Mouse (Mus musculus): ENCODE measurements around the gene Fgfr2.

Gene Fgfr2

DNA sequence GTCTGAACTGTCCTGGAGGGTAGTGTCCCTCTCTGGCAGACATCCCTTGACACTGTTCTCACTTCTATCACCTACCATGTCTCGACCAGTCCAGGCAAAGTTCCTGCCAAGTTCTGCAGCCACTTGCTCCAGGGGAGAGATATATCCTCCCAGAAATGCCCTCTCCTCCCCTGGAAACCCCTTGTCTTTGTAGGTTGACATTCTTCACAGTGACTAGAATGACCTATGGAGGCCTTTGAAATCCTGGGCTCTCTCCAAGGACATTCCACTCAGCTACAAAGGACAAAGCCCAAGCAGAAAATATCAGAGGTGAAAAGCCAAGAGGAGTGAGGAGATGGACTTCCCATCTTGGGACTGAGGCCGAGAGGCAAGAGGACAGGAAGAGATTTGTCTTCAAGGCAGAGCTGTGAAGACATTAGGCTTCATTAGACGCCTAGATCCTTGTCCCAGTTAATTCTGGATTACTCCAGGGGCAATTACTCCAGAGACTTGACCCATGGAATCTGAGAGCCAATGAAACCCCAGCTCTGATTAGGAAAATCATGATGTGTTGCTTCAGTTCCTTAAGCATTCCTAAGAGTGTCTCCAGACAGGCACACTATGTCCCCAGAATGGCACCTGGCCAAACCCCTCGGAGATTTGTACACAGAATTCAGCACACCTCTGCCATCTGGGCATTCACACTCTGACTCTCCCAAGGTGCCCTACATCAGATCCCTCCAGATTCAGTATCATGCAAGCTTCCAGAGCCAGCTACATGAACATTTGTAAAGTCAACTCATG is 826.3 kb downstream of the Fgfr2 start:
- DNase-seq (ENCODE audit: low spot score): peak; percentile 59

DNA sequence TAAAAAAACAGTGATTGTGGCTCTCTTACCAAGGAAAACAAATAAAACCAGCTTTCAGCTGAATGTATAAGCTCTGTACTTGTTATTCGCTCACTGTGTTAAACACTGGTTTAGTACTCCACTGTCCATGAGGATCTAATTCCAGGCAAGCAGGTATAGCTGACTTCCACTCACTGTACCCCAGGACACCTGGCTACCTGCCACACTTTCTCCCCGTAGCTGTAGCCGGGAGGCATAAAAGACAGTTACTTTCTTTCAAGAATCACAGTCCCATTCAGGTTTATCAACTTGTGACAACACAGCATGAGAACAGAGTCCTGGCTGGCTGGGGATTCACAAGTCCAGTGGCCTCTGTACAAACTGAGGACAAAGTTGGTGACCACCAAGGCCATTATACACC is 827.0 kb downstream of the Fgfr2 start:
- no peak for DNase-seq (ENCODE audit: low spot score)

DNA sequence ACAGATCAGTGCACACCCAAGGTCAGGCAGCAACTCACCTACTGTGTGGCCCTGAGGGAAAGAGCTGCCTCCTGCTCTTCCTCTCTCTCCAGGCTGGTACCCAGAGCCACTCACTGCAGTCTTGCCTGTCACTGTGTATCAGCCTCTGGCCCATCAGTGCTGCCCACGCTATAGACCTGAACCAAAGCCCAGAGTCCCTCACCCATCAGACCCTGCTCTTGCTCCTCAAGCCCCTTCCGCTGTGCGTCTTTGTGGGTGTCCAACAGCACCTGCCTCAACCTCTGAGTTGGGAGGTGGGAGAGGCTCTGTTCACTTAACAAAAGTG is 835.8 kb downstream of the Fgfr2 start:
- DNase-seq (ENCODE audit: low spot score): no peak

DNA sequence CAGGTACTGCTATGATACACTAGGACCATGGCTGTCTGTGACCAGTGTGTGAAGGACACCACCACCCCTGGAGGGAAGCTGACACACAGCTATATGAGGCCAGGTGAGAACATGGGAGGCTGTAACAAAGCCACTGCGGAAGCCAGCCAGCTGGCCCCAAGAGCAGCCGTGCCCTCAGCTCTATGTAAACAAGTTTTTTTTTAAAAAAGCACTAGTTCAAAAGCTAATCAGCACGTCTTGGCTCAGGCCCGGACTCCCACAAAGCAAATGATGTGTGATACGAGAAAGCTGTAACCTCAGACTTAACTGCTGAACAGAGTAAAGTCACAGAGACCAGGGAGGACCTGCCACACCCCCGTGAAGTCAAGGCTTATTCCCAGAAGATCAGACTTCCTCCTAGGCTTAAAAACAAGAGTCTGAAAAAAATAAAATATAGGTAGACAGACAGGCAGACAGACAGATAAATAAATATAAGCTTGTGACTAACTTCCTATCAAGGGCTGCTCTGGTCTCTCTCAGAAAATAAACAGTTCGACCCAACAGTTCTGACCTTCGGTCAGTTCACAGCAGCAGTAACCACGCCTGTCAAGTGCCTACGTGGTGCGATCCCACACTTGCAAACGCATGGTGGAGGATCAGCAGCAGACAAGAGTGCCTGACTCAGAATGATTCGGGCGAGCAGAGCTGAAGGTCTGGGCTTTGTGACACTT is 836.4 kb downstream of the Fgfr2 start:
- no peak for DNase-seq (ENCODE audit: low spot score)

DNA sequence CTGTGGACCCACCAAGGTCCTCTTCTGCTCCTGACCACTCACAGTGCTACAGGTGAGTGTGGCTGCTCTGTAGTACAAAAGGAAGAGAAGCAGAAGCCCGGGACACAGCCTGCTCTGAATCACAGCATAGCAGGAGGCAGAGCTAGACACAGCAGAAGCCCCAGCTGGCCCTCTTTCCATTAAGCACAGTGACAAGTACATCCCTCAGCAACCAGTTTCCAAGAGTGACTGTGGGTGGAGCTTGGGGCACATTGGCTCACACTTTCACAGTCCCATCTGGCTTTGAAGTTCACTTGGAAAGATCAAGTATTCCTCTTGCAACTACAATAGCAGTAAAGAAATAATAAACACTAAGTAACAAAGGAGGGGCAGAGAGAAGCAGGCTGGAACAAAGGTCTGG is 838.4 kb downstream of the Fgfr2 start:
- DNase-seq (ENCODE audit: low spot score): no peak

DNA sequence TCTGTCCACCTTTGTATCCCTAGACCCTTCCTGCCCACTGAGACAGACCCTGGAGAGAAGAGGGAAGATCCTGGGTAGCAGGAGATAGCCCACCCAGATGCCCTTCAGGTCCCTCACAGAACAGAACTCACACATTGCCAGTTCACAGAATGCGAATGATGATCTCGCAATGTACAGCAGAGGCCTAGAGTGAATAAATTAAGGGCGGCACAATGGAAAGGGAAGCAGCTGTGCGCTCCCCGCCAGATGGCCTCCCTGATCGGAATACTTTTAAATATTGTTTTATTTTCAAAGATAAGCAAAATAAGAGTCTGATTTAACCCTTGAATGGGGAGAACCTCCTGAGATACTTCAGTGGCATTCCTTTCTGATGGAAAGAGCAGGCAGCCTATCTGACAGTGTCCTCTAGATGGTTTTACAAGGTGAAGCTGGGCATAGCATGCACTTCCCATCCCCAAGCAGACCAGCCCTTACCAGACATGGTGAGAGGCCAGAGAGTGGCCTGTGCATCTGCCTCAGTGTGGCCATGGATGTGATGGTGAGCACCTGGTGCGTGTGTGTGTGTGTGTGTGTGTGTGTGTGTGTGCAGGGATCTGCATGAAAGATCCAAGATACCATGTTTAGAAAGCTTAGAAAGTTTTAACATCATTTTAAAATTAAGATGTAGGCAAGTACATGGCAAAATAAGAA is 839.0 kb downstream of the Fgfr2 start:
- DNase-seq (ENCODE audit: low spot score): no peak

DNA sequence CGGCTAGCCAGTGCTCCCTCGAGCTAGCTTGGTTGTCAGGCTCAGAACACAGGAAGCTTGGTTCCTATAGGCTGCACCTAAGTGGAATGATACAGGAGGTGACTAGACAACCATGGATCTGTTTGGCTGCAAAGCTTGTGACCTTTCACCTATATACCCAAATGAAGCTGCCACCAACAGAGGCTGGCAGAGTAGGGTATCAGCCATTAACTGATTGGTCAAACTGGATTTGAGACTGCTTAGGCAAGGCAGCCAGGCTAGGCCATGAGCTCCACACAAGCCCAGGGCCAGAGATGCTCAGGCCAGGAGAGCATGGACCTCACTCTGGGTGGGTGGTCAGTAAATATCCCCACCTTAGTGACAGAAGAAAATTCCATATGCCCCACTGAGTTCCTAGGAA is 840.6 kb downstream of the Fgfr2 start:
- no peak for DNase-seq (ENCODE audit: low spot score)

DNA sequence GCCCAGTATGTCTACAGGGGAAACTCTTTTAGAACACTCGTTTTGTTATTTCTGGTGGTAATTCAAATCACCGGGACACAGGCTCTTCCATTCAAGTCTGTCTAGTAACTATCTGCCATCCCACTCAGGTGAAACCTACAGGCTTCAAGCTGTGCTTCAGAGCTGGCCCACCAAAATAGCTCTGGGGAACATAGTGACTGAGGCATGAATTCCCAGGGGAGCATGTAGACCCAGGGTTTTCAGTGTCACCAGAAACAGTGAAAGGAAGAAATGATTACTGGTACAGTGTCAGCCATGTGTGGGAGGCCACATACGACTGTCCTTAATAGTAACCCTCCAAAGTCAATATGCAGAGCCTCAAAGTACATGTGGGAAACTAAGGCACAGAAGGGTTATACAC is 841.0 kb downstream of the Fgfr2 start:
- no peak for DNase-seq (ENCODE audit: low spot score)

DNA sequence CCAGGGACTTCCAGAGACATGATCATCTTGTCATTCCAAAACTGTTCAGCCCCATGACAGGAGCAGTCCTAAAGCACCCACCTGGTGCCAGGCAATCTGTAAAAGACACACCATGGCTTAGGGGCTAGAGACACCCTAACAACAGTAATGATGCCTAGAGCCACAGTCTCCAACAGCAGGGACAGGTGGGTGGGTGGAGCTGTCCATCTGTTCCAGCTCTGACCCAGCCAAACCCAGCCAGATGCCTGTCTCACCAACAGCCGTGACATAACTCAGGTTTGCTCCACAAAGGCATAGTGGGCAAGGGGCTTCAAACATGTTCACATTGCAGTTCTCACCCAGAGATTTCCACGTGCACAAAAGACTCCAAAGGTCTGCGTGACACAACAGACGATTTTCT is 841.4 kb downstream of the Fgfr2 start:
- no peak for DNase-seq (ENCODE audit: low spot score)

DNA sequence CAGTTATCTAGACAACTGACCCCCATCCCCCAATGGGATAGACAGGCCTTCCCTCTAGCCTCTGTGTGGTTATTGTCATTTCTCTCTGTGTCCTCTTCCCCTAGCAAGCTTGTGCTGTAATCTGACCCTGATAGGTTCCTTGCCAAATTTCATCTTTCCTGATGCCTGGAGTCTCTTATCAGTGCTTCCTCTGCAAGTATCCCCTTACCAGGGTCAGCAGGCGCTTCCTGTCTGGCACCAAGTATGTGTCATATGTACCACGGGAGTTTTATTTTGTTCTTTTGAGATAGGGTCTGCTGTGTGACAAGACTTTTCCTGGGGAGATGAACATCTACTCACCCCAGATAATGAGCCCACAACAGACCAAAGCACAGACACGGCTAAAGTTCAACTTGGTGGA is 844.5 kb downstream of the Fgfr2 start:
- peak; percentile 49 for DNase-seq (ENCODE audit: low spot score)

DNA sequence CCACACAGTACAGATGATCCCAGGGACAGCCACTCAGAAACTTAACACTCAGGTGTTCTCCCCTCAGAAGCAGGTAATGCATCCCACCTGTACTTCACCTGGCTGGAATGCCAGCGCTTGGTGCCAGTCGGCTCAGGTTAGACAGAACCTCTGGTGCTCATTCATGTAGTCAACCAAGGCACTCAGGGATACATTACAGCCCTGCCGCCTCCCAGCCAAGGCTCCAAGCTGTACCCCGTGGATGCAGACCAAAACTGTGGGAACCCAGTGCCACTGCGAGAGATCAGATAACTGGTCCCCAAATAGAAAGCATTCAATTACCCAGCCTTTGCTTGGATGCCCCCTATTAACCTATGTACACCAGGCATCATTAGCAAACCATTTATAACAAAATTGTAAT is 846.9 kb downstream of the Fgfr2 start:
- no peak for DNase-seq (ENCODE audit: low spot score)

DNA sequence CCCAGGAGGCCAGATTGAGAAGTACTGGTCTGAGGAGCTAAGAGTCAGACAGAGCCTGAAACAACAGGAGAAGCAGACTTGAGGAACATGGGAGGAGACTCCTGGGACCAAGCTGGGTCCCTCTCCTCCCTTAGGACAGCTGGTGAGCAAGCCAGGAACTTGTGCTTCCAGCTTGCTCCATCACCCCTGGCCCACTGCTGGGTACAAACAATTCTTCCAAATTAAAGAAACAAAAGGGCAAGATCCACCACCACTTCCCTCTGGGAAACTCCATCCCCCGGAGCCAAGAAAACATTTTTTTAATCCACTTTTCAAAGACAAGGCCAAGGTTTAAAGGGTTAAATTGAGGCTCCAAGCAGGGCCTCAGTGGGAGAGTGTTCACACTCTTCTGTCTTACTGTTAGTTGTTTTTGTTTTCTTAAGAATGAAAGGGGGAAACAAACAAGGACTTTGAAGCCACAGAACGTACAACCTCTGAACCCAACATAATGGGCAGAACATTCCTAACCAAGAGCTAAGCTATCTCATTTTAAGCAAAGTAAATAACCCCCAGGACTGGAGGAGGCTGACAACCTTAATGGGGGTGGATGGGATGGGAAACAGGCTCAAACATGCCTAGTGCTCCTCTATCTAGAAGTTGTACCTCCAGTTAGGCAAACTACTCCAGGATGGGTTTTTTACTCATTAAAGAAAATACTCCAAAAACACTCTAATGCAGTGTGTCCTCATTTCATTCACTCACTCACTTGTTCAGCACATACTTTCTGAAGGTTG is 849.2 kb downstream of the Fgfr2 start:
- DNase-seq (ENCODE audit: low spot score): no peak

DNA sequence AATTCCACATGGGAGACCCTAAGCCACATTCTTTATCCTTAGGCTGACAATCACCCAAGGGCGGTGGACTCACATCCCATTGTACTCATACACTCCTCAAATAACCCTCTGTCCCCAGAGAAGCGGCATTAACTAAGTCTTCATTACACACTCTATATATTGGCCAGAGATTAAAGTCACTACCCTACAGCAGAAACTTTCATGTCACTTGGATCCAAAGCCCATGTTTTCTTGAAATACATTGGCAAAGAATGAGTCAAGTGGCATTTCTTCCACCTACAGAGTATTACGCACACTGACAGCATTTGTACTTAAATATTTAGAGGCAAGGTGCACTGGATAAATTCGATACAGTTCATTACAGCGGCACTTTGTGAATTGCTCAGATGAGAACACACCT is 850.2 kb downstream of the Fgfr2 start:
- DNase-seq (ENCODE audit: low spot score): no peak

DNA sequence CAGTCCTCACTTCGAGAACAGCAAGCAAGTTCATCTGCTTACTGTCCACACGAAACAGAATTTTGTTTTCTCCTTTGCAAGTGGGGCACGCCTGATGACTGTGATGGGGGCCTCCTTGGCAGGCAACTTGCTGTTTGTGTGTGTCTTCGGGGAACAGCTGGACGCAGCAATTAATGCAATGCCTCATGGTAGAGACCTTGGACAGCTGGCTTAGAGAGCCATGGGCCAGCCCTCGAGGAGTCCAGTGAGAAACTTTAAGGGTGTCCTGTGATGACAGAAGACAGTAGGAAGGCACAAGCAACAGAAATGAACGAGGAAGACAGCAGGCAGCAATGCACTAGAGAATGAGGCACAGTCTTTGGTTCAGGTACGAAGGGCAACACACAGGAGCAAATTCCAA is 852.8 kb downstream of the Fgfr2 start:
- no peak for DNase-seq (ENCODE audit: low spot score)

DNA sequence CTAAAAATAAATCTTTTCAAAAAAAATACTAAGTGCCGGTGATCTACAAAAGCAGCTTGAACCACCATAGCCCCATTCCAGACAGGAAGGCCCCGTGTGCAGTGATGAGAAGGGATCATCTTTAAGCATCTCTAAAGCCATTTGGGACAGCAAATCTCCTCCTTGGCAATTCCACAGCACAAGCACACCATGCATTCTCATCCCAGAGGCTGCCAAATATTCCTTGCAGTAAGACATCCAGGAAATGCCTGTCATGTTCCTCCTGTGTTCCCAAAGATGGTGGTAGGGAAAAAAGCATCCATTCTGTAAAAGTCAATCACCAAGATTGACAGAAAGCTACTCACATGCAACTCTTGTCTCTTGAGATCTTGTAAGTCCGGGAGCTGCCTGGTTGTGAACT is 853.5 kb downstream of the Fgfr2 start:
- DNase-seq (ENCODE audit: low spot score): no peak

DNA sequence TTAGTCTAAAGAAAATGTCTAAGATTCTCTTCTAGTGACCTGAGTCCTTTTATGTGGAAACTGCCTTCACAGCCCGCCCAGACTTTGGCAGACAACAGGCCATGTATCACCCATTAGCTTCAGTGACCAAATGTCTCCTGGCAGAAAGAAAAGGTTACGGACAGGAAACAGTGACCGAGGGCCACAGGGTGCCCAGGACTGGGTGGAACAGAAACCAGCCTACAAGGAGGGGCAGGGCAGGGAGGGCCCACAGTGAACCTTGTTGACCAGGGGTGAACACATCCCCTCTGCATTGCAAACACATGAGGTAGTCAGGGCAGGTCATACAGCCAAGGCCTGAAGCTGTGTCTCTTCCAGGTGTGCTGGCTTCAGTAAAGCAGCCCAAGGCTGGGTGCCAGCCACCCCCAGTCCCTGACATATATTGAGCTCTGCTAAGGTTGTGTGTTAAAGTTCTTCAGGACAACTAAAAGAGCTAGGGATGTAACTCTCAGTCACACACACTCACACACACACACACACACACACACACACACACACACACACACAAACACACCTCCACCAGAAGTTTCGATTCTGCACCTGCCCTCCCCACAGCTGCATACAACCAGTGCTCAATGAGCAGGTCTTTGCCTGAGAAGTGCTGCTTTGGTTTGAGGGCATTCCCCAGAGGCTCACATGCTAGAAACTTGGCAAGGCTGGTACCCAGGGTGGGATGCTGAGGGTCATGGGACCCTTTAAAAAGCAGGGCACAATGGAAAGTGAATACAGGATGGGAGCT is 855.2 kb downstream of the Fgfr2 start:
- DNase-seq (ENCODE audit: low spot score): no peak

DNA sequence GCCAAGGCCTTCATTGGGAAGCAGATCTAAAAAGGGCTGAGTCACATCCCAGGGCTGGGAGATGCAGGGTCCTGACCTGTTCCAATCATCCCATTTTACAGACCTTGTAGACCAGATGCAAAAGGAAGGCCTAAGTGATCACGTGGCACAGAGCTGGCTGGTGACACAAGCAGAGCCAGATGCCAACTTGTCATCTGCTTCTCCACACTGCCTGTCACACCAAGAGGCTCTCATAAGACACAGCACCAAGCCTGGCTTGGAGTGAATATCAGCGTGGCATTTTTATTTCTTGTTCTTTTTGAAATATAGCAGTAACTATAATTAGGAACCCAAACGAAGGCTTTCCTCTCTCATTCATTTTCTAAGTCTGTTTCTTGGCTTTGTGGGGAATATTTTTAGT is 858.4 kb downstream of the Fgfr2 start:
- DNase-seq (ENCODE audit: low spot score): no peak

DNA sequence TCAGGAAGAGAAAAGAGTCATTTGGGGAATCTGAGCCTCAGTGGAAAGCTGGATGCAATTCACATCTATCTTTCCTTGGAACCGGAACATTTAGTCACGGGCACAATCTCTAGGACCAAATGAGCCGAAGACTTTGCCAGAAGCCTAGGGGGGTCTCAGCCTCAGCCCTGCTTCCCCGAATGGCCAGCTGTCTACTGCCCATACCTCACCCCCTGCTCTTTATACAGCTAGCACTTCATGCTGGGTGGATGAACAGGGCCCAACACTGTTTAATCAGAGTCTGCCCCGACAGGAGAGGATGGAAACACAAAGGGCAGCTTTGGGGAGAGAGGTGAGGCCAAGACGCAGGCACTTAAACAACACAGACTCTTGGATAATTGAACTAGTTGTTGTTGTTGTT is 860.0 kb downstream of the Fgfr2 start:
- no peak for DNase-seq (ENCODE audit: low spot score)

DNA sequence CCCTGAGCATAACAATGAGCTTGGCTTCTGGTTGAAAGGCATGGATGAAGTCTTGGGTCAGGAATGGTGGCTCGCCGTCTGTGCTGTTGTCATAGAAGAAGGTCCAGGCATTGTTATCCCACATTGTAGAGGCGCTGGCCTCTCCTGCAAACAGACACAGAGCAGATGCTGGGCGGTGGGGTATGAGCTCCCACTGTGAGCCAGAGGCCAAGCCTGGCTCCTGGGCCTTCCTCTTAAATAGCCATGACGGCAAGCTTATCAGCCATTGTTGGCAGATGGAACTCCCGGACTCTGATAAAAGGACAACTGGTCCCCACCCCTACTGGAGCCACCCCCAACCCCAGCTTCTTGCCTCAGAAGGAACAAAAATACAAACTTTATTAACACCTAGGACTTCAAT is 860.5 kb downstream of the Fgfr2 start:
- no peak for DNase-seq (ENCODE audit: low spot score)

DNA sequence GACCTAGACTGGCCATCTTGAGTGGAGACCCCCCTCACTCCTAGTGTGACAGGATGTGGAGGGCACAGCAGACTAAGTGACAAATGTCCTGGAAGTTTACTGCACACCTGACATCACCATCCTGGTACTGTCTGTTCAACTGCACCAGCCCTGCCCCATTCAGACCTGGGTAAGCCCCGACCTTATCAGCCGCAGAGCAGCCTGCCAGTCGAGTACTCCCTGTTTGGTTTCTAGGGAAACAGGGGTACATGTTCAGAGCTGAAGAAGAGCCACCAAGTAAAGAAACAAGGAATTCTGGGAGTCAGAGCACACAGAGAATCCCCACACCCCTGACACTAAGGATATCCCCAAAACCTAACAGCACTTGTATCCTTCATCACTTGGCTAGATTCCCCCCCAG is 861.3 kb downstream of the Fgfr2 start:
- no peak for DNase-seq (ENCODE audit: low spot score)

DNA sequence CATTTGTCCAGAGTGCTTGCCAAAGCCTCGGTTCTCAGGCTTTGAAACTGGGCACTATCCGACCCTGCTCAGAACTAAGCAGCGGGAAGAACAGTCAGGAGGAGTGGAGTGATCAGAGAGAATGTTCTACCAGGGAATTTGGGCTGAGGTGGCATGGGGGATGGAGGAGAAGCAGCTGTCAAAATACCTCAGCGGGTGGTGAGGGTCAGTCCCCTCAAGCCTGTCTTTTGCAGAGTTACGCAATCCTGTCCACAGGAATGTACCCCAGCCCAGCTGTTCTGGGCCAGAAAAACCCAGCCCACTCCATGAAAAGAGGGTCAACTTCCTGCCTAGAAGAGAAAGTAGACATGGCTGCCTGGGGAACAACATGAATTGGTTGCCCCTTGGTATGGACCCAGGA is 862.5 kb downstream of the Fgfr2 start:
- no peak for DNase-seq (ENCODE audit: low spot score)

DNA sequence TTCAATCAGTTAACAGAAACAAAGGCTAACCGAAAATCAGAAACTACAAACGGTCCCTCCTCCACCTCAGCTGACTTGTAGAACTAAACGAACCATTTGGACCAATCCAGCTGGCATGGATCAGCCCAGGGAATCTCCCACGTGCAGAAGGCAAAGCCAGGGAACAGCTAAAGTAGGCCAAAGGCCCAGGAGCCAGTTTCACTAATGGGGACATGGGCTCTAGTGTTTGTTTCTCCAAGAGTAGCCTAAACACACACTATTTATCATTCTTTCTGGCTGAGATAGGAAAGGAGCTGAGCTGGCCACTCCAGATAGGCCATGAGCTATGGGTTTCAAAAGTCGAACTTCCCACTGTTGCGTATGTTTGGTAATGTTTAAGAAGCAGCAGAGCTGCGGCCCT is 864.3 kb downstream of the Fgfr2 start:
- peak; percentile 73 for DNase-seq (ENCODE audit: low spot score)

Measured in lung, postnatal 25 days (tissue).